Mouse (Mus musculus) testis, adult 2 months (tissue): ENCODE measurements around the gene Tbc1d16. TPM values are rescaled to one million over a fixed set of nuclear protein-coding genes. Genes with fewer than 3 reads are reported as not detected.
"Not testable (repeated sequence)": the region's sequence is repeated elsewhere in the genome, so short reads cannot be mapped to it uniquely, and the experiment has no call there.

Source experiments
- H3K27ac ChIP-seq: fragments of 200-500 bp; 2 replicates; pipeline ENCODE4 v1.5.1; 2012; ENCODE audit warnings: low read depth, low read length; ENCODE audit not compliant: control insufficient read depth, insufficient read depth
- H3K27me3 ChIP-seq: fragments of 200-500 bp; 2 replicates; pipeline ENCODE4 v1.6.1; 2012; ENCODE audit warnings: mild to moderate bottlenecking, low read length, moderate library complexity; ENCODE audit not compliant: control insufficient read depth, insufficient read depth
- H3K36me3 ChIP-seq: fragments of 200-500 bp; 2 replicates; pipeline ENCODE4 v1.6.1; 2012; ENCODE audit warnings: mild to moderate bottlenecking, low read length; ENCODE audit not compliant: control insufficient read depth, insufficient read depth
- H3K4me1 ChIP-seq: fragments of 200-500 bp; 2 replicates; pipeline ENCODE4 v1.6.1; 2012; ENCODE audit warnings: low read length; ENCODE audit not compliant: control insufficient read depth, insufficient read depth
- H3K4me3 ChIP-seq: fragments of 200-500 bp; 2 replicates; pipeline ENCODE4 v1.5.1; 2012; ENCODE audit warnings: low read depth, mild to moderate bottlenecking, low read length, moderate library complexity, mixed read lengths; ENCODE audit not compliant: control insufficient read depth
- CTCF ChIP-seq: fragments of 200-500 bp; IDR thresholded peaks from 2 replicates; pipeline ENCODE4 v1.5.1; 2012; ENCODE audit warnings: low read depth, mild to moderate bottlenecking, inconsistent platforms, low read length, moderate library complexity; ENCODE audit not compliant: control insufficient read depth, insufficient read depth, insufficient replicate concordance
- POLR2A ChIP-seq: fragments of 200-500 bp; IDR thresholded peaks from 2 replicates; pipeline ENCODE4 v1.6.1; 2012; ENCODE audit warnings: low read depth, mild to moderate bottlenecking, inconsistent platforms, low read length, moderate library complexity; ENCODE audit not compliant: control insufficient read depth
- polyA plus RNA-seq: library from polyadenylated mRNA; depleted of rRNA; stranded (reverse); fragments of >200 nt; gene quantifications from 2 replicates; pipeline ENCODE4 v1.2.3, GENCODE M21; 2012

The Tbc1d16 gene
- polyA plus RNA-seq, 1 experiment: 1.1 TPM

DNA sequence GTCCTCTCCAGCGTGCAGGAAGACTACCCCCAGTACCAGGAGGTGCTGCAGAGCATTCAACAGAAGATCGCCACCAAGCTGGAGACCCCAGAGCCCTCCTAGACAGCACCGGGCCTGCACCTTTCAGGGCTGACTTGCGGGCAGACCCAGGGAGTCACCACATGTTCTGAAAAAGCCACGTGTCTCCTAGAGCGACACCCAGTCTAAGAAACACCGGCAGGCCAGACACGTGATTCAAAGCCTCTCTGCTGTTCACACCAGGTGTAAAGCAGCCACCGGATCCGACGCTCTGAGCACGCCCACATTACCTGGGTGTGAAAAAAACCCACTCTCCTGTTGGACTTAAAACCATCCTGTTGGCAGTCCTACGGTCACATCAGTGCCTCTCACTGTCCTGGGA is 36.1 kb upstream of the Tbc1d16 start:
- Histone ChIP-seq H3K4me1 (peaks cover 19% of the 10 kb centered on the region), H3K27me3 (no peaks in the 10 kb centered on the region), H3K36me3 (no peaks in the 10 kb centered on the region), H3K4me3 (no peak overlapping the region), H3K27ac (no peak overlapping the region)
- TF ChIP-seq POLR2A (no peak), CTCF (no peak)

DNA sequence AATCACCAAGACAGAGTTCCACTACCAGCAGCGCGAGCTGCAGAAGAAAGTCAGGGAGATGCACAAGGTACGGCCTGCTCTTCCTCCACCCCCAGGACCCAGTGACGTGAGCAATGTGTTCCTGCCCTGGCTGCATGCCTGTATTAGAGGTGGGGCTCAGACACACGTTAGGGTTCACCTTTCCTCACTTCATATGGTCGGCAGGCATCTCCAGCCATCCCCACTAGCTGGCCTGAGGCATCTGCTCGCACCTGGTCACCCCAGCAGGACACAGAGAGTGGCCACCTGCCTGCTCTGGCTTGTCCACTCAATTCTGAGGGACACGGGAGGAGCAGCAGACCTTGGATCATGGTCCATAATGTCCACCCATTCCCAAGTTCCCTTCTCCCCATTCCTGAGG is 31.7 kb upstream of the Tbc1d16 start:
- Histone ChIP-seq H3K27ac (no peak overlapping the region), H3K4me1 (peaks cover 16% of the 10 kb centered on the region), H3K27me3 (no peaks in the 10 kb centered on the region), H3K4me3 (no peak overlapping the region), H3K36me3 (no peaks in the 10 kb centered on the region)
- TF ChIP-seq POLR2A (no peak), CTCF (no peak)

DNA sequence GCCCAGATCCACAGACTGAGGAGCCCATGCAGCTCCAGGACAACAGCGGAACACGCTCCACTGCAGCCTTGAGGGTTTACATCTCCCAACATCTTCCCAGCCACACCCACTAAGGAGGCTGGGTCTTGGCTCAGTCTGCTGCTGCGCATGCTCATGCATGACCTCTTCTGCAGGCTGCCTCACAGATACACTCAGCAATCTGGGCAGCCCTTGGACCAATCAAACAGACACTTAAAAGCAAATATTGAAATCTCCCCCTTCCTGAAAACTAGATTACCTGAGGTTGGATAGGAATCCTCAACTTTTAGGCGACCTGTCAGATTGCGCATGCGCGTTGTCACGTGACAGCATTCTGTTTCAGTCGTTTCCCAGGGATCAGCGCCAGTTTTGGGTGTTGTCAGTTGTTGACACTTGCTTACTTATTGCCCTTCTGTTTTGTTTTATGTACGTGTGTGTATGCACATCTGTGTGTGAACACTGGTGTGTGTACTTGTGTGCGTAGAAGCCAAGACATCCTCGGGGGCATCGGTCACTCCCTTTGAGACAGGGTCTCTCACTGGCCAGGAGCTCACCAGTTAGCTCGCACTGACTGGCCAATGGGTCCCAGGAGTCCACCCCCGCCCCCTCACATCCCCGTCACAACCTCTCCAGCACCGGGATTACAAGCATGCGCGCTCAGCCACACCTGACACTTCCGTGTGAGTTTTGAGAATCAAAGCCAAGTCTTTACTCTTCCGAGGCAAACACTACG is 30.4 kb upstream of the Tbc1d16 start:
- Histone ChIP-seq H3K27me3 (no peaks in the 10 kb centered on the region), H3K27ac (peak overlapping the region; percentile 88), H3K4me1 (peaks cover 16% of the 10 kb centered on the region), H3K4me3 (peak overlapping the region; percentile 92), H3K36me3 (peaks cover 1% of the 10 kb centered on the region; the same call in 1 of the 2 replicates)
- TF ChIP-seq CTCF (no peak), POLR2A (peak; percentile 61; the same call in 1 of the 2 replicates)

DNA sequence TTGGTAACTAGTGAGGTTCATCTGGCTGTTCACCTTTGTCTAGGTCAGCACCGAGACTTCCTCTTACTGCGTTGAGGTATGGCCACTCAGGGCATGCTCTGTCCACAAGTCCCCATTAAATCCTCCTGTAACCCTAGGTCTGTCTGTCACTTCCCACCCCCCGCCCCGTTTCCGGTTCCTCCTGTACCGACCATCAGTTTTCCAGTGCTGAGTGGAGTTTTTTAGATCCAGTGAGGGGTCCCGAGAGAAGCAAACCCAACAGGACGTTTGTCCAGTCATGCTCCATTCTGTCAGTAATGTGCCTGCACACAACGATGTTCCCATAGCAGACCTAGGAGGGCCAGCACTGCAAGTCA is 29.9 kb upstream of the Tbc1d16 start:
- Histone ChIP-seq H3K4me1 (peaks cover 18% of the 10 kb centered on the region), H3K27me3 (no peaks in the 10 kb centered on the region), H3K4me3 (peak overlapping the region; percentile 92), H3K36me3 (peaks cover 1% of the 10 kb centered on the region; the same call in 1 of the 2 replicates), H3K27ac (peak overlapping the region; percentile 88)
- TF ChIP-seq CTCF (no peak), POLR2A (no peak)

DNA sequence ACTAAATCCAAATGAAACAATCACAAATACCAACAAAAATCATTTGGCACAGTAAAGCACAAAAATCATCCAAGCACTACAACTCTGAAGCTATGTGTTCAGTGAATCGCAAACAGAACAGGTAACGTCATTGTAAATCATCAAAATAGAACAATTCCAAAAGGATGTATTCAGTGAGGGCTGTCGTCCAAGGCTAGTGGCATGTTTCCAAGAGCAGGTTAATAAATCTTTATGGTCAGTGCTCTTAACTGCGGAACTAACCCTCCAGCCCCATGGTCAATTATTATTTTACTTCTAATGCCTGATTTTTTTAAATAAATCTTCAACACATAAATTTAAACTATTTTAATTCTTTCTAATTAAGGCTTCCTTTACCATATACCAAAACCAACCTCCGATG is 28.3 kb upstream of the Tbc1d16 start:
- peaks cover 28% of the 10 kb centered on the region for H3K4me1 ChIP-seq
- not testable (repeated sequence) for H3K36me3 ChIP-seq, H3K4me3 ChIP-seq, H3K27ac ChIP-seq, H3K27me3 ChIP-seq

DNA sequence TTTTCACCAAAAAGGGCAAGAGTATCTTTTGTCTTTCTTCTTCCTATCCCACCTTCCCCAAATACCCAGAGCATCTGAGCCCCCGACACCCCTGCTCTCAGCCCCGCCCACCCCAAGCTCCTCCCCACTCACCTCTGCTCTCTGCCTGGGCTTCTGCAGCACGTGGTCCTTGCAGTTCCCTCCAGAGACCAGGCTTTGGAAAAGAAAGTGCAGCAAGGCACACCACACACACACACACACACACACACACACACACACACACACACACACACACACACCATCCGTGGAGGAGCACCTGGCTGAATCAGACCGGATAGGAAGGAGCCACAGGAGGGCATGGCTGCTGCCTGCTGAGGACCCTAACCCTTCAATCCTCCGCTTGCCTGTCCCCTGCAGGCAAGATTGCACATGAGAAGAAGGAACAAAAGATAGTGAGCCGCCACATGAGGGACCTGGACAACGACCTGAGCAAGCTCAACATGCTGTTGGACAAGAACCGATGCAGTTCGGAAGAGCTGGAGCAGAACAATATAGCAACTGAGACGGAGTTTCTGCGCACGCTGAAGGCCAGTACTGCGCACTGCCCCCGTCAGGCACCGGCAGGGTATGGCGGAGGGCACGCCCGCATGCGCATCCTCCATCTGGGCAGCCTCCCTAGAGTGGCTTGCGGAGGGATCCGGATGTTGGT is 24.7 kb upstream of the Tbc1d16 start:
- peak overlapping the region; percentile 47 for H3K4me3 ChIP-seq

DNA sequence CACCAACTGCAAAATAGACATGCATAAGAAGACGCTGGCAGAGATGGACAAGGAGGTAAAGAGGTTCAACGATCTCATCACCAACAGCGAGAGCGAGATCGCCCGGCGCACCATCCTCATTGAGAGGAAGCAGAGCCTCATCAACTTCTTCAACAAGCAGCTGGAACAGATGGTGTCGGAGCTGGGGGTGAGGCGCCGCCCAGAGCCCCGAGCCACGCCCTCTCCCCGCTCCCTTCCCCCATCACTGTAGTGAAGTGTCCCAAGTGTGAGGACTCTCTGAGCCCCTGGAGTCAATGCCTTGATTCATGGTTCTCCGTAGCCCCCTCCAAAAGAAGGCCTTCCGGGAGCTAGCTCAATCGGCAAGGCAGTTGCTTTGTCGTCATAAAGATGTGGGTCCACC is 22.7 kb upstream of the Tbc1d16 start:
- Histone ChIP-seq H3K4me1 (peaks cover 12% of the 10 kb centered on the region), H3K27me3 (no peaks in the 10 kb centered on the region), H3K27ac (no peak overlapping the region), H3K36me3 (peaks cover 1% of the 10 kb centered on the region; the same call in 1 of the 2 replicates), H3K4me3 (no peak overlapping the region)
- TF ChIP-seq POLR2A (no peak), CTCF (no peak)

More for the DNA sequence above, 24.7 kb upstream of the Tbc1d16 start:
- Histone ChIP-seq H3K27me3 (no peaks in the 10 kb centered on the region), H3K27ac (no peak overlapping the region), H3K4me1 (peaks cover 13% of the 10 kb centered on the region), H3K36me3 (peaks cover 1% of the 10 kb centered on the region; the same call in 1 of the 2 replicates)
- TF ChIP-seq CTCF (peak; percentile 30; the same call in 1 of the 2 replicates), POLR2A (no peak)
